Mouse (Mus musculus) 416B (cell line): ENCODE measurements around the gene Ier5.
A peak's percentile ranks its signal among the peaks of the same experiment; 100 is the strongest.

Source experiments
- DNase-seq: peaks from one replicate; pipeline ENCODE4 v3.0.0; 2011; ENCODE audit warnings: low read depth

Ier5 gene

GRCm38 (mm10) chr1:155054366-155054965 lies 45.0 kb downstream of the Ier5 start:
- DNase-seq = peak; percentile 40

DNA sequence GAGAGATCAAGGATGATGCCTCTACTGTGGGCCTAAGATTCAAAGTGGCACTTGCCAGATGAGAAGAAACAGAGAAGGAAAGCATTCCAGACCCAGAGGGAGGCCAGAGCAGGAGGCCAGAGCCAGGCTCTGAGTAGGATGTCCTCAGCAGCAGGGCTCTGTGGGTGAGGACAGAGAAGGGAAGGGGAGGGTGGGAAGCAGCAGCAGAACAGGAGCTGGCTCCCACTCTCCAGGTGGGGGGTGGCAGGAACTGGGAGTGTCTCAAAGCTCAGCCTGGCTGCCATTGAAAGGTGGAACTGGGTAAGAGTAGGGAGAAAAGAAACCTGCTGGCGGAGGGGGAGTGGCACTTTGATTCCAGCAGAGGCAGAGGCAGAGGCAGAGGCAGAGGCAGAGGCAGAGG lies 46.1 kb downstream of the Ier5 start:
- DNase-seq = no peak

DNA sequence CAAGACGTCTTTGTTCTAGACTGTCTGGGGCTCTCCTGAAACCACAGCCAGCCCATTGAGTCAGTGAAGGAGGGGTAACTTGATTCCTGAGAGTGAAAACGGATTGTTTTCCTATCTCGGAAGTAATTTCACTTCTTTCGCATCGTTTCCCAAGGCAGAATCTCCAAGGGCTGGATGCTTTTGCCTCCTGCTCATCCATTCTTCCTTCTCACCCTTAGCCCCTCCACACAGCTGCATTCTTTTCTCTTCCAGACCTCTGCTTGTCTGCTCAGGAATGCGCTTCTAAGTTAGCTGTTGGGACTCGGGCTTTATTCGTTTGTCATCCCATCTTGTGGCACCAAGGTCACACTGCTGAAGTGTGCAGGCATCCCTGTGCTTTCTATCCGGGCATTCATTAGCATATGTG lies 46.7 kb downstream of the Ier5 start:
- DNase-seq = no peak

GRCm38 (mm10) chr1:155052131-155052760 lies 47.2 kb downstream of the Ier5 start:
- DNase-seq = no peak

GRCm38 (mm10) chr1:155051701-155052127 lies 47.7 kb downstream of the Ier5 start:
- no peak for DNase-seq

GRCm38 (mm10) chr1:155050897-155051592 lies 48.4 kb downstream of the Ier5 start:
- peak; percentile 57 for DNase-seq

- peak; percentile 92 for DNase-seq
These were observed 49.3 kb downstream of the Ier5 start for GRCm38 (mm10) chr1:155050174-155050573.

GRCm38 (mm10) chr1:155048947-155049346 lies 50.5 kb downstream of the Ier5 start:
- peak; percentile 84 for DNase-seq
